In genomic region chr2:78983944-78984498, GRCm38 (mm10) we compare ENCODE assay signal across 23 mouse cellular contexts.
DNase-seq lines count a peak whose midpoint lies in the region; ATAC-seq and TF ChIP-seq lines count a peak whose summit lies in the region.
"Had no signal": no experiment of that assay in that cellular context is flagged by ENCODE, and none has a peak within 500 bp of the region (broad histone marks: within the 10 kb centered on the region; RNA-seq: fewer than 3 reads in every experiment).

No protein-coding gene starts in this region.

- dilution Hi-C loops in CH12.LX (cut with MboI; ENCODE audit: extremely low pct_ligation_motif_present, extremely low pct_unique_long_range_greater_than_20kb, low sequenced_read_pairs), result no loop called here

- H3K4me1 ChIP-seq in liver, embryonic 12.5 days, result peaks cover 25% of the 10 kb centered on the region
- H3K4me1 ChIP-seq in CH12.LX (ENCODE audit: control insufficient read depth in 1 of 2, insufficient read depth in 2 of 2), result peaks cover 11 to 74% of the 10 kb centered on the region in 2 experiments
- H3K4me1 ChIP-seq in intestine, embryonic 15.5 days (replicated peaks), result no peaks in the 10 kb centered on the region
- no peaks in the 10 kb centered on the region for H3K4me1 ChIP-seq in limb, embryonic 10.5 days
- H3K4me1 ChIP-seq: embryonic facial prominence, embryonic 12.5 days; hindbrain, embryonic 12.5 days had no signal

- H3K79me2 ChIP-seq in CH12.LX (replicated peaks; ENCODE audit: control insufficient read depth, extremely low read depth, insufficient read depth, poor library complexity, severe bottlenecking), result peaks cover 52% of the 10 kb centered on the region

- WGBS in liver, embryonic 12.5 days (ENCODE audit: insufficient replicate concordance), result 61% methylated on average over 5 of the region's 5 CpGs
- WGBS in intestine, embryonic 15.5 days, result 69% methylated on average over 5 of the region's 5 CpGs
- 60% methylated on average over 5 of the region's 5 CpGs for WGBS in limb, embryonic 10.5 days

- no peak overlapping the region for H3K9ac ChIP-seq in liver, embryonic 12.5 days
- peak overlapping the region; percentile 54 for H3K9ac ChIP-seq in CH12.LX (ENCODE audit: insufficient read depth, low read depth)
- no peak overlapping the region for H3K9ac ChIP-seq in intestine, embryonic 15.5 days
- H3K9ac ChIP-seq: embryonic facial prominence, embryonic 12.5 days; embryonic facial prominence, embryonic 15.5 days; forebrain, postnatal 0 days; hindbrain, embryonic 12.5 days; hindbrain, embryonic 15.5 days had no signal

- in situ Hi-C loops in CH12.LX (cut with MboI; ENCODE audit: low pct_ligation_motif_present, low pct_unique_long_range_greater_than_20kb, low sequenced_read_pairs), result no loop called here

- DNase-seq in liver, result no peak
- peak; percentile 53 for DNase-seq in CD4-positive, CD25-positive, alpha-beta regulatory T cell, adult 2 months (ENCODE audit: low read depth, low spot score)
- DNase-seq in CH12.LX (ENCODE audit: extremely low read depth), result peak; percentile 66
- DNase-seq in embryo, embryonic 10 days (ENCODE audit: low spot score), result no peak
- no peak for DNase-seq in limb, embryonic 10.5 days (ENCODE audit: low spot score)
- DNase-seq: adrenal gland, postnatal 10 days; adrenal gland, postnatal 36 days; cerebellum, adult 18-20 months; cerebellum, adult 9-10 months; cerebellum, postnatal 14 days; forebrain, postnatal 0 days; gastrocnemius, adult 2 months; gastrocnemius, postnatal 14 days; heart, adult 11 months had no signal

- peak; percentile 67; the same call in 1 of the 2 replicates for ATAC-seq in liver, embryonic 12.5 days
- peak; percentile 21 for ATAC-seq in inflammation-experienced regulatory T-cells, adult 6 months
- no peak for ATAC-seq in intestine, embryonic 15.5 days
- ATAC-seq: forebrain, embryonic 14.5 days; forebrain, postnatal 0 days had no signal

- H3K4me3 ChIP-seq in liver, embryonic 12.5 days, result no peak overlapping the region
- H3K4me3 ChIP-seq in CH12.LX (replicated peaks in 1 of 3; ENCODE audit: low read depth in 2 of 3, low read length in 2 of 3, poor library complexity in 1 of 3), result peak overlapping the region in 2 of 3 experiments; percentile 28 to 56
- H3K4me3 ChIP-seq in intestine, embryonic 15.5 days (replicated peaks), result no peak overlapping the region
- no peak overlapping the region for H3K4me3 ChIP-seq in limb, embryonic 10.5 days
- H3K4me3 ChIP-seq: embryonic facial prominence, embryonic 12.5 days; embryonic facial prominence, embryonic 15.5 days; gastrocnemius, adult 2 months; hindbrain, embryonic 12.5 days; hindbrain, embryonic 15.5 days had no signal

- no peak for TF ChIP-seq RAD21 in CH12.LX (IDR thresholded peaks at IDR 0.05; ENCODE audit: low read depth, low read length)

- no peaks in the 10 kb centered on the region for H3K9me3 ChIP-seq in liver, embryonic 12.5 days (replicated peaks)
- H3K9me3 ChIP-seq in CH12.LX (replicated peaks; ENCODE audit: low read length), result peaks cover 10% of the 10 kb centered on the region
- no peaks in the 10 kb centered on the region for H3K9me3 ChIP-seq in intestine, embryonic 15.5 days
- no peaks in the 10 kb centered on the region for H3K9me3 ChIP-seq in limb, embryonic 10.5 days (replicated peaks)
- H3K9me3 ChIP-seq: embryonic facial prominence, embryonic 12.5 days; embryonic facial prominence, embryonic 15.5 days; hindbrain, embryonic 12.5 days; hindbrain, embryonic 15.5 days had no signal

- no peak overlapping the region for H3K4me2 ChIP-seq in liver, embryonic 12.5 days
- peak overlapping the region; percentile 94 for H3K4me2 ChIP-seq in CH12.LX (ENCODE audit: insufficient read depth, low read depth, poor library complexity, severe bottlenecking)
- H3K4me2 ChIP-seq in intestine, embryonic 15.5 days (replicated peaks), result no peak overlapping the region
- H3K4me2 ChIP-seq: embryonic facial prominence, embryonic 12.5 days; embryonic facial prominence, embryonic 15.5 days; heart, embryonic 11.5 days; hindbrain, embryonic 12.5 days; hindbrain, embryonic 15.5 days had no signal

- H3K27ac ChIP-seq in liver, embryonic 12.5 days, result no peak overlapping the region
- H3K27ac ChIP-seq in CH12.LX (ENCODE audit: insufficient read depth, low read depth), result peak overlapping the region; percentile 90
- no peak overlapping the region for H3K27ac ChIP-seq in intestine, embryonic 15.5 days
- H3K27ac ChIP-seq in limb, embryonic 10.5 days, result no peak overlapping the region
- H3K27ac ChIP-seq: embryonic facial prominence, embryonic 12.5 days; embryonic facial prominence, embryonic 15.5 days; gastrocnemius, adult 2 months; hindbrain, embryonic 12.5 days; hindbrain, embryonic 15.5 days had no signal

- H3K36me3 ChIP-seq in liver, embryonic 12.5 days, result no peaks in the 10 kb centered on the region
- H3K36me3 ChIP-seq in CH12.LX (replicated peaks in 1 of 2; ENCODE audit: control insufficient read depth in 1 of 2, insufficient read depth in 1 of 2, low read length in 1 of 2), result peaks cover 7 to 16% of the 10 kb centered on the region in 2 experiments
- H3K36me3 ChIP-seq in intestine, embryonic 15.5 days, result no peaks in the 10 kb centered on the region
- H3K36me3 ChIP-seq in limb, embryonic 10.5 days, result no peaks in the 10 kb centered on the region
- H3K36me3 ChIP-seq: embryonic facial prominence, embryonic 12.5 days; embryonic facial prominence, embryonic 15.5 days; hindbrain, embryonic 12.5 days; hindbrain, embryonic 15.5 days had no signal

- no peak for TF ChIP-seq CTCF in CH12.LX (conservative IDR thresholded peaks at IDR 0.05 in 1 of 2, IDR thresholded peaks at IDR 0.05 in 1 of 2; ENCODE audit: low read depth in 2 of 2, low read length in 2 of 2)

- no peaks in the 10 kb centered on the region for H3K27me3 ChIP-seq in liver, embryonic 12.5 days (replicated peaks)
- no peaks in the 10 kb centered on the region for H3K27me3 ChIP-seq in CH12.LX (replicated peaks)
- H3K27me3 ChIP-seq in intestine, embryonic 15.5 days (replicated peaks), result no peaks in the 10 kb centered on the region
- no peaks in the 10 kb centered on the region for H3K27me3 ChIP-seq in limb, embryonic 10.5 days (ENCODE audit: low read depth, poor library complexity, severe bottlenecking)
- H3K27me3 ChIP-seq: embryonic facial prominence, embryonic 12.5 days; embryonic facial prominence, embryonic 15.5 days; hindbrain, embryonic 12.5 days; hindbrain, embryonic 15.5 days had no signal

- peak; percentile 70 for TF ChIP-seq POLR2A in CH12.LX (IDR thresholded peaks at IDR 0.05; ENCODE audit: low read depth, low read length)

- no peak for TF ChIP-seq EP300 in CH12.LX (IDR thresholded peaks at IDR 0.05; ENCODE audit: low read length)

TF ChIP-seq in CH12.LX, 34 proteins besides CTCF, POLR2A, EP300 and RAD21:
- TF ChIP-seq MYC (IDR thresholded peaks at IDR 0.05; ENCODE audit: low read depth, low read length) (no peak), JUND (conservative IDR thresholded peaks at IDR 0.05; ENCODE audit: low read depth, low read length) (no peak), ZMIZ1 (IDR thresholded peaks at IDR 0.05; ENCODE audit: low read depth, low read length) (0 out of 2 replicates have a peak, but pooled peaks have one; percentile 44), NELFE (IDR thresholded peaks at IDR 0.05; ENCODE audit: low read depth, low read length) (no peak), SMC3 (IDR thresholded peaks at IDR 0.05; ENCODE audit: low read depth, low read length) (no peak), SIN3A (IDR thresholded peaks at IDR 0.05; ENCODE audit: low read length) (no peak), TBP (conservative IDR thresholded peaks at IDR 0.05; ENCODE audit: low read depth, low read length) (peak; percentile 75), JUN (IDR thresholded peaks at IDR 0.05; ENCODE audit: insufficient read depth, low read depth, low read length) (no peak), TCF12 (IDR thresholded peaks at IDR 0.05; ENCODE audit: low read depth, low read length) (0 out of 2 replicates have a peak, but pooled peaks have one; percentile 54), E2F4 (IDR thresholded peaks at IDR 0.05; ENCODE audit: insufficient replicate concordance, low read depth, low read length) (no peak)

Comparison
In these comparisons a context has a peak if more than half of its experiments do, and no peak if none do; other contexts are left out.
1. H3K4me3 ChIP-seq: peak in CH12.LX (2 of 3); none in liver, embryonic 12.5 days (single experiment), intestine, embryonic 15.5 days (single experiment) and limb, embryonic 10.5 days (single experiment).
2. DNase-seq: peak in CD4-positive, CD25-positive, alpha-beta regulatory T cell, adult 2 months (single experiment) and CH12.LX (single experiment); none in liver (single experiment), embryo, embryonic 10 days (single experiment) and limb, embryonic 10.5 days (single experiment).